Mouse (Mus musculus) kidney, adult 18-20 months (tissue): ENCODE data around the gene Dock2.

Experiments used
- DNase-seq: peaks from one replicate; pipeline ENCODE4 v3.0.0; 2021

Dock2 gene

DNA sequence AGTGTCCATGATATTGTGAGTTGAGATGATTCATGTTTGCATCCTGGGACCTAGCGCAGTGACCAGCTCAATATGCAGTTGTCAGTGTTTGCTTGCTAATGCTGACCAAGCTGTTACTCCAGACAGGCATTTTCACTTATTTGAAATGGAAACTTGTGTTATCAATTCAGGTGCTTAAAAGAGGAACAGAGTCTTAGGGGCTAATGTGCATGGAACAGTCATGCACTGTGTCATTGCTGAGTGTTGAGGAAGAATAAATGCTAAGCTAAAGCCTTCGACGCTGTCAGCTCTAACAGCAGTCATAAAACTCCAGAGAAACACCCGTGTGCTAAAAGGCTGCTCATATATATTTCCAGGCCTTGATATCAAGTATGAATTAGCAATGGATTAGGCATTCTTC lies 259.1 kb downstream of the Dock2 start:
- no peak for DNase-seq

- no peak for DNase-seq
Measured at GRCm38 (mm10) chr11:34518566-34518965, 265.1 kb downstream of the Dock2 start.

- no peak for DNase-seq
Measured at GRCm38 (mm10) chr11:34516971-34517370, 266.7 kb downstream of the Dock2 start.

GRCm38 (mm10) chr11:34515301-34515700 lies 268.4 kb downstream of the Dock2 start:
- DNase-seq, result no peak

DNA sequence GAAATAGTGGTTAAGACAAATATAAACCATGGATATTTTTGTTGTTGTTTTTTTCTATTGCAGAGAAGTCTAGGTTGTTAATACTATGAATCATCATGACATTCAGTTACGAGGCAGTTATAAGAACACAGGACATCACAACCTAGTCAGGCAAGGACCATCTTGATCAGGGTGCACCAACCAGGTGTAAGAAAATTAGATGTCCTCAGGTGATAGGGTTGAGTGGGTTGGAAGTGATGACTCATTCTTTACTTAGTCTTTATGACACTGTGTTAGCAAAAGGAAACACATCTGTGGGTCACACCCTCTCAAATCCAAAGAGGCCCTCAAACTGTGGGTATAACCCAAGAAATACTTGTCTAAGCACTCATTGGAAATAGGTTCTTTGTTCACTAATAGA lies 277.3 kb downstream of the Dock2 start:
- no peak for DNase-seq

DNA sequence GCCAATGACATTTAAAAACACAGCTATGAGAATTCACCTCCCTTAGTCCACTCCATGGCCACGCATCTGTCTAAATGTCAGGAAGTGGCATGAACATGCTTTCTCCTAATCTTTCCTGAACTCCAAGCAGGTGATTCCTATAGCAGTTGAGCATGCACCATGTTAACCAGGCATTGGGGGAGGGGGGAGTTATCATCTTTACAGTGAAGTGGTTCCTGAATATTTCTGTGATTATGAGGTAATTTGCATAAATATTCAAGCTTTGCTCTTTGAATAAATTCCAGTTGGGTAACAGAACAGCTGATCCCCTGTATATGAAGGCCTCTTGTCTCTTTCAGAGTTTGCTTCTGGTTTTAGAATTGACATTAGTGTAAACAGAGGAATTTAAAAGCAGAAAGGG lies 284.0 kb downstream of the Dock2 start:
- DNase-seq, result no peak

GRCm38 (mm10) chr11:34494682-34495081 lies 289.0 kb downstream of the Dock2 start:
- DNase-seq, result no peak

DNA sequence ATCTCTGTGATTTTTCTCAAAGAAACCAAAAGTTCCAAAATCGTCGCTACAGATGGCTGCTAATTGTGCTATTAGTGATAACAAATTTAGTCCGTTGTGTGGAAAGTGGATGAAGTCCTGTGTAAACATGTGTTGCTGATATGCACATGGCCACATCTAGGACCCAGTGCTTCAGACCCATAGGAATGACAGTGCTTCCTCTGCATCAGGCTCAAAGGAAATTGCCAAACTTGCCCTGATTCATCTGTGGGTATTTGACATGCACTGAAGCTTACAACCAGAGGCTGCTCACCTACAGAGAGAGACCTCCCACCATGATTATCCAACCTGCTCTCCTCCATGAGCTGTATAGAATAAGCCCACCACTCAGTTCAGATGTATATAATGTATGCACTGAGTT lies 290.7 kb downstream of the Dock2 start:
- no peak for DNase-seq

DNA sequence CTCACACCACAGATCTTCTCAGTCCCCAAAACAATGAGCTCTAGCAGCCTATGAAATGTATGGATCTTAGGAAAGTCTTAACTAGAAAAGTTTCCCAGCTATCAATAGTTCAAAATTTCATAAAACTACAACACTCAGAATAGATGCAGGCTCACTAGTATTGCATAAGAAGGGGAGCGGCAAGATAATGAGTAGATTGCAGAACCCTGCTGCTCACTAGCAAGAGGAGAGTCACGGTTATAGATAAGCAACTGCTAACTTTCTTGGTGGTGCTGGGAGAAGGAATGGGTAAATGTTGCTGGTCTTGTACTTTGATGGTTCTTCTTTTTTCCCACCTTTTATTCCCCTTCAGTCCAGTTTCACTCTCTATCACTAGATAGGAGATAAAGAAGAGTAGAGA lies 291.5 kb downstream of the Dock2 start:
- no peak for DNase-seq

DNA sequence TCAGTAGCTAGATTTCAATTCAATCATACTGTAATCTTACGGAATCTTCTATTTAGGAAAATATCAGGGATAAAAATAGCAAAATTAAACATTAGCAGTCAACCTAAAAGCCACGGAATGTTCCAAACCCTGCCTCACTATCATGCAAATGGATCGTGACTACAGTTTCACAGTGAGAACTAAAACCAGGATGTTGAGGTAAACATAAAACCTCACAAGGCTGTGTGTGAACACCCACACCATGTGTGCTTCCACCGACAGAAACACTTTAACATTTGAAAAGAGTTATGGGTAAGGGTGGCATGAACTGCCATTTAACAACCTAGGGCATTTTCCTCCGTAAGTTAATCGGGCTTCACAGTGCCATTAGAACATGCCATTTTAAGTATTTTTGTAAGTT lies 294.1 kb downstream of the Dock2 start:
- no peak for DNase-seq

DNA sequence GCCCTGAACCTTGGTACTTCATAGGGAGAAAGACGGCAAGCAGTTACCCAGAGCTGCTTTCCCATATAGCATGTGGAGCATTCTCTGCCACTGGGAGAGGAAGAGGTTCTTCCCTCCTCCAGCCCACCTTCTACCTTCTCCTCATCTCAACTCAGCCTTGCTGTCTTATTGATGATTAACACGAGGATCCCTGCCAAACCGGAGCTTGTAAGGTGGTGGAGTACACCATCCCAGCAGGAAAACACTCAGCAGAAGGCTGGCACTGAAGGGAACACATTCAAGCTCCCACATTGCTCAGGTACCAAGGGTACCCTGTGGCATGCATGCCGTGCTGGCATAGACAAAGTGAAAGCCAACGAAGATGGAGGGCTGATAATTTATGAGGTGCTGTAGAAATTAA lies 304.4 kb downstream of the Dock2 start:
- peak; percentile 33 for DNase-seq

GRCm38 (mm10) chr11:34469792-34470191 lies 313.9 kb downstream of the Dock2 start:
- DNase-seq, result peak; percentile 44

DNA sequence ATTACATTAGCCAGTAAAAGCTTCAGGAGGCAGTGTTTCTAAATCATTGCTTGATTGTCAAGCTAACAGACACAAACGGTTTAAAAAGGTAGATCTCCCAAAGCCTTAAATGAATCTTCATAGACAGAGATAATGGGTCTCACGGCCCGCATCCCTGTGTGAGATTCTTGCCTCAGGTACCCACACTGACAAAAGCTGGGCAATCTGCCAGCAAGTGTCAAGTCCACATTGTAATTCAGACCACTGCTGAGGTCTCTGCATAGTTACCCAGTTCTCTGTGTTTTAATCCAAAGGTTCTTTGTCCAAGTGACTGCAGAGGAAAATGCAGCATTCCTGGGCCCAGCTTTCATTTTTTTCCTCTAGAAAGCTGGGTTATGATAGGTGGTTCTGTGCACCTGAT lies 315.1 kb downstream of the Dock2 start:
- DNase-seq, result peak; percentile 22

DNA sequence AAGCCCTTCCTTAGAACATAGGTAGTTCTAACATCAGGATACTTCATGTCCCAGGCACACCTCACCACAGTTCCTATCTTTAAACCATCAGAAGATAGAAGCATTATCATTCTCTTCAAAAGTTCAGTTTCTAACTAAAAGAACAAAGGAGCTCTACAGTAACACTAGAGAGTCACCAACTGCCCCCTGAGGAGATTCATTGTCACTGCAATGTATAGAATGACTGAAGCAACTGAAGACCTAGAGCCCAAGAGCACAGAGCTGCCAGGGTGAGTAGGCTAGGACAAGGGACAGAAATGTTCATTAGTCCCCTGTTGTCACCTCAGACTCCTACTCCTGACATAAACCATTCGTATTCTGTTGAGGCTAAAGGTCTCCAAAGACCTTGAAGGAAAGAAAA lies 316.6 kb downstream of the Dock2 start:
- DNase-seq, result no peak

DNA sequence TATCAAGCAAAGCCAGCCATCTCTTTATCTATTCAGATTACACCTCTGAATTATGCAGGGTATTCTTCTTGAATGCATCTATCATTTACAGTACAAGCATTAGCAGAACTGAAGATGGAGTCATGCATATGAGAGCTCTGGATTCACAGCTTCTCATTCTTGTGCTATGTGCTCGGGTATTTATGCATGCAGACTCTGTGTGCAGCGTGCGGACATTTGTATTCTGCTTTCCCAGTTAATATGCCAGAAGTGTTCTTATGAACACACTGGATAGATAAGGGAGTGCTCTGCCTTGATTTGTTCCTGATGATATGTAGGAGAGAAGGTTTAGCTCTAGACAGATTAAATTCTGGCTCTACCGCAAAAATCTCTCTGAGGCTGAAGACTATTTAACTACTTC lies 333.7 kb downstream of the Dock2 start:
- no peak for DNase-seq

DNA sequence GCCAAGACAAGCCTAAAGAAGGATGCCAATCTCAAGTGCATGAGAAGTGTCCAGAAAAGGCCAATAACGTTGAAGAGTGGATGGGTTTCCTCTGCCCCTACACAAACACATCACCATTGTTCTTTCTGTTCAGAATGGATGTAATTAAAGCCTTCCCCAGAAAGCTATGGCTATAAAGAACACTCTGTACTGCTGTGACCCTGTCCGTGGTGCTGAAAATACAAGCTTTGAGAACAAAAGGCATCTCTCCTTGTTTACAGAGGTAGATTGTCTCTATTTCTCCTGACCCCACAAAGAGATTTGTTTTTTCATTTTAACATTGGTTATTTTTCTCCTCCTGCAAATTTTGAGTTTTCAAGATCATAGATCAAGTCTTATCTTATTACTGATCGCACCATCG lies 335.8 kb downstream of the Dock2 start:
- DNase-seq, result no peak

- DNase-seq, result no peak
Measured at GRCm38 (mm10) chr11:34438429-34438828, 345.3 kb downstream of the Dock2 start.

DNA sequence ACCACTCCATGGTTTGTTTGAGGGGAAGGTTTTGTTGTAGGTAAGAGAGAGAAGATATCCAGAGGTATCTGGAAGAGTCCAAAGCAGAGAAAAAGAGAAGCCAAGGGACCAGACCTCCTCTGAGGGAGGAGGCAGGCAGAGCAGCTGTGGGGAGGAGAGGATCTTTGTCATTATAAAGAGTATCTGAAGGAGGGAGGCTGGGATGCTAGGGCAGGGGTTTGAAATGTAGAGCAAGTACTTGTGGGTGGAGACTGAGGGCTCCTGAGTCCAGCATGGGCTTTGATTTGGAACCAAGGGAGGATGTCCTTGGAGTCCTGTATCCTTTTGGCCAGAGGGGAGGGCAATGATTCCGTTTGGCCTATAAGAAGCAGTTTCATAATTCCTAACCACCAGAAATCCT lies 346.2 kb downstream of the Dock2 start:
- no peak for DNase-seq

GRCm38 (mm10) chr11:34431978-34432377 lies 351.7 kb downstream of the Dock2 start:
- no peak for DNase-seq

DNA sequence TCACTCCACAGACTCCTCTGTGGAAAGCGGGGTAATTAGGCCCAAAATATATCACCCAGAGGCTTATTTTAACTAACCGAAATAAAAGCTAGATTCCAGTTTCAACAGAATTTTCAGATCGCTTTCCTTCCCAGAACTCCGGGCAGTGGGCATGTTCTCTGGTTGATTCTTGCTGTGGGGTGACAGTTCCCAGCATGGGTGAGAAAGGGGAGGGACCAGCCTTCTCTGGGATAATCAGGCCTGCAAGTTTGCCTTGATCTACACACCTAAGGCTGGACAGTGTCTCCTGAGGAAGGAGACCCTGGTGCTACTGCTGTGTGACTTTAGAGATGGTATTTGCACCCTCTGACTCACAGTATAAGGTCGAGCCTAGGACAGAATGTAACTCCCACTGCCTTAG lies 352.3 kb downstream of the Dock2 start:
- no peak for DNase-seq

DNA sequence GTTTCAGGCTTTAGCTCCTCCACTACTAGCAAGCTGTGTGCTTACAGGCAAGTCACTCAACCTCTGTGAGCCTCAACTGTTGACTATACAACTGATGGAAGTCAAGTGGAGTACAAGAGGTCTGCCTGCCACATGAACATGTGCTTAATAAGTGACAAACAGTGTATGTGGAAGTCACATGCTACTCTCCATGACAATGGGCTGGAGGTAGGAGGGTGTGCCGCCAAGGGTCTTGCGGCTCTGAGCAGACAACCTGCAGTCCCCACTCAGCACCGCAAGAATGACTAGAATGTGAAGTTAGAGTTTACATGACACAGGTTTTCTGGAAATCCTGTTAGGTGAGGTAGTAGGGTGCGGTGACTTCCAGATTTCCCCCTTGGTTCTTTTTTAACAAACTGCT lies 352.8 kb downstream of the Dock2 start:
- no peak for DNase-seq

DNA sequence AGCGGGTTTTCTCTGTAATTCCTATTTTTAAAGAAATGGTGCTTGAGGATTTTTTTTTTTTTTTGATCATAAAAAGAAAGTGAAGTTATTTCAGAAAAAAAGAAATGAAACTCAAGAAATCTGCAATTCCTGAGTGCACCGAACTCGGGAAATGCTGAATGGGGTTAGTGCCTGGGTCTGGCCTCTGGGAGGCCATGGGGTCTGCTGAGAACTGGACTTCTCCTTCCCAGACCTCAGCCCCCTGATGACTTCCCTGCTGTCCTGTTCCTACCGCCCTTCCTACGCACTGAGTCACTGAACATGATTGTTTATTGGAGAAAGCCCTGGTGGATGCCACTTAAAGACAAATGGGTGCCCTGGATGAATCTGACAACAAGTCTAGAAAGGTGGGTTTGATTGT lies 356.5 kb downstream of the Dock2 start:
- no peak for DNase-seq

GRCm38 (mm10) chr11:34424546-34424945 lies 359.1 kb downstream of the Dock2 start:
- peak; percentile 36 for DNase-seq

DNA sequence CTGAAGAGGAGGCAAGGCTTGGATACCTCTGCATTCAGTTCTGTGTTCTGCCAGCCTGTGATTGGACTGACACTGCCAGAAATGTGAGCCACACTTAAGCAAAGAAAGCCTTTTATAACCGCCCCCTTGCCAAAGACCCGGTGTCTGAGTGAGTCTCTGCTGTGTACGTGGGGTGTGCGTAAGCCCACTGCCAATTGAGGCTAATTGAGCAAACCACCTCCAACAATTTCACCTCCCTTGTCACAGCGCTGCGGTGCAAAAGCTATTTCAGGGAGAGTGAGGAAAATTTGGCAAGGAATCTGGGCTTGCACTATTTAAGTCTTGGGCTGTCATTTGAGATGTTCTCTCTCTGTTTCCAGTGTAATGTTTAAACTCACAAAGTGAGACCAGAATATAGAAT lies 362.6 kb downstream of the Dock2 start:
- DNase-seq, result no peak

GRCm38 (mm10) chr11:34416619-34416979 lies 367.1 kb downstream of the Dock2 start:
- no peak for DNase-seq

- no peak for DNase-seq
Measured at GRCm38 (mm10) chr11:34415884-34416618, 367.6 kb downstream of the Dock2 start.
